Mouse (Mus musculus) ES-Bruce4 (cell line): Measurements from ENCODE around the gene Slc2a3.

Experiments
- CTCF ChIP-seq: IDR thresholded peaks from one replicate; pipeline ENCODE4 v1.8.1; 2011; ENCODE audit warnings: low read depth, low read length
- POLR2A ChIP-seq: IDR thresholded peaks from one replicate; pipeline ENCODE4 v1.8.1; 2011; ENCODE audit warnings: low read length; ENCODE audit not compliant: insufficient read depth

DNA sequence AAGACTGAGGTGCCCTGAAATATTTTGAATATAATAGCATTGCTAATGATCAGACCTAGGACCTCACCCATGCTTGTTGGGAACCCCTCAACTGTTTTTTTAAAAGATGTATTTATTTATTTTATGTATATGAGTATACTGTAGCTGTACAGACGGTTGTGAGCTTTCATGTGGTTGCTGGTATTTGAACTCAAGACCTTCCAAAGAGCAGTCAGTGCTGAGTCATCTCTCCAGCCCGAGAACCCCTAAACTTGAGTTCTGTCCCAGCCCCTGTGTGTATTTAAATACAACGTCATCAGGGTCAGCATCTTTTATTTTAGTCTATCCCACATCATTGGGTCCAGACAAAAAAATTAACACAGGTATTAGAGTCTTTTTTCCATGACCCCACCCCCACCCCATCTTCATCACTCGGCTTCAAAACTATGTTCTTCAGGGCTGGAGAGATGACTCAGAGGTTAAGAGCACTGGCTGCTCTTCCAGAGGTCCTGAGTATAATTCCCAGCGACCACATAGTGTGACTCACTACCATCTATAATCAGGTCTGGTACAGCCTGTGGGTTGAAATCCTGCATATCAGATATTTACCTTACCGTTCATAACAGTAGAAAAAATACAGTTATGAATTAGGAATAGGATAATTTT is 111.9 kb downstream of the Slc2a3 start:
- TF ChIP-seq POLR2A (no peak), CTCF (no peak)
